Mouse (Mus musculus) forebrain, embryonic 14.5 days (tissue): ENCODE measurements at regions not wholly inside any gene's neighbourhood (a gene's known extent, or its start where the extent isn't known, plus 50 kb on each side); places are given as distances from the start of the nearest gene placed in this dataset.

Experiments
- ATAC-seq: fragments of 200-750 bp; cut with Nextera tagmentation; 2 replicates; pipeline ENCODE4 v1.8.0; 2017; ENCODE audit warnings: mild to moderate bottlenecking, moderate library complexity
- DNase-seq: peaks from one replicate; pipeline ENCODE4 v3.0.0-alpha.2; 2015; ENCODE audit warnings: low spot score
- H3K27ac ChIP-seq: fragments of 300-500 bp; sonication (generic); 2 replicates; pipeline ENCODE4 v1.5.1; 2014; ENCODE audit warnings: low read depth, mild to moderate bottlenecking, control low read depth, low read length, moderate library complexity
- H3K27me3 ChIP-seq: fragments of 300-500 bp; sonication (generic); replicated peaks from 2 replicates; pipeline ENCODE4 v1.6.1; 2014; ENCODE audit warnings: low read length, control low read depth, mixed read lengths; ENCODE audit not compliant: control insufficient read depth, insufficient read depth
- H3K36me3 ChIP-seq: fragments of 300-500 bp; sonication (generic); 2 replicates; pipeline ENCODE4 v1.6.1; 2014; ENCODE audit warnings: low read length, control low read depth; ENCODE audit not compliant: control insufficient read depth, insufficient read depth
- H3K4me1 ChIP-seq: fragments of 300-500 bp; sonication (generic); 2 replicates; pipeline ENCODE4 v1.6.1; 2014; ENCODE audit warnings: antibody characterized with exemption, low read length, control low read depth; ENCODE audit not compliant: control insufficient read depth, insufficient read depth
- H3K4me2 ChIP-seq: fragments of 300-500 bp; sonication (generic); 2 replicates; pipeline ENCODE4 v1.6.1; 2014; ENCODE audit warnings: mild to moderate bottlenecking, control low read depth, low read length
- H3K4me3 ChIP-seq: fragments of 300-500 bp; sonication (generic); 2 replicates; pipeline ENCODE4 v1.5.1; 2014; ENCODE audit warnings: low read depth, low read length, control low read depth
- H3K9ac ChIP-seq: fragments of 300-500 bp; sonication (generic); 2 replicates; pipeline ENCODE4 v1.6.1; 2014; ENCODE audit warnings: mild to moderate bottlenecking, low read length, control low read depth, moderate library complexity
- H3K9me3 ChIP-seq: fragments of 300-500 bp; sonication (generic); replicated peaks from 2 replicates; pipeline ENCODE4 v1.6.1; 2016; ENCODE audit warnings: low read length, control low read depth, mixed read lengths; ENCODE audit not compliant: control insufficient read depth
- WGBS: fragments of 180-500 bp; shearing (Covaris S2); extraction: QIAGEN DNeasy Blood & Tissue Kit; methylation state at CpG from one replicate; pipeline ENCODE4 v1.1.7; 2014; 5-methylcytosine and 5-hydroxymethylcytosine counted together

DNA sequence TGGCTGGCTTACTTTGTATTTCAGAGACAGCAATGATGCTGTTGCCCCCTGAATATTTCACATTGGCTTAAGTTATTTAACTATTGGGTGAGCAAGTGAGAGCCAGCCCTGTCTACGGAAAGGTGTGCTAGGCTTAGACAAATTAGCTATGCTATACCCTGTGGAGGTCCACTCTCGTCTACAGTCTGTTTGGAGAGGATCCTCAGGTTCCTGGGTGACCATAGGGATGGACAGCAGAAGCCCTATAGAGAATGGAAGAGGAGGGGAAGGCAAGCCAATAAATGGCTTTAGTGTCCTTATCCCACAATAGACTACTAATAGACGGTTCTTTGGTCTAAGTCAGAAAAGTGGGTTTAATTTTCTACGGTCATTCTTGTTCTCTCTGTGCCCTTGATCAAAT, 455.3 kb upstream of the Nr2f2 start:
- WGBS = 84% methylated on average over 4 of the region's 4 CpGs
- Histone ChIP-seq H3K9me3 (no peaks in the 10 kb centered on the region), H3K4me3 (no peak overlapping the region), H3K27me3 (no peaks in the 10 kb centered on the region), H3K9ac (no peak overlapping the region), H3K36me3 (no peaks in the 10 kb centered on the region), H3K27ac (no peak overlapping the region), H3K4me1 (0 out of 2 replicates have a peak, but pooled peaks cover 11% of the 10 kb centered on the region), H3K4me2 (no peak overlapping the region)
- DNase-seq = no peak
- ATAC-seq = peak; percentile 13; the same call in 1 of the 2 replicates

DNA sequence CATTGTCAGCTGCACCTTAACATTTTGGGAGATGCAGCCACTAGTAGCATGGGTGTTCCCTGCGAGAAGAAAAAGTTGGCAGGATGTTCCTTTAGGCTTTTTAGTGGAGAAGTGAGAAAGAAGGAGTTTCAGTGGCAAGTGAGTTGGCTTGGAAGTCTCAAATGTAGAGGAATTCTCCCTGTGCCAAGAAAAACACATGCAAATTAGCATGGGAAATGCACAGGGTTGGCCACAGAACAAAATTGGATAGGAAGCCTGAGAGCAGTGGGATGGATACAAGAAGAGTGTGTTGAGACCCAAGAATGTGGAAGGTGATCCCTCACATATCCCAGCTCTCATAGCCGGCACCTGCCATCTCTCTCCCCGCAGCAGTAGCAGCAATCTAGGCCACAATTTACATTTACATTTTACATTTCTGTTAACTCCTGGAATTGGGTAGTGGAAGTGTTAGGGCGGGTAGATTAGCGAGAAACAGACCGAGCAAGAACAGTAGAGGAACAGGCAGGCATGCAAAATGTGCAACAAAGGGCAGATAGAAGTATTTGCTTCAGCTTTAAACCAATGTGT, 450.9 kb upstream of the Nr2f2 start:
- DNase-seq = peak; percentile 78
- no peaks in the 10 kb centered on the region for H3K27me3 ChIP-seq
- H3K4me1 ChIP-seq = peaks cover 8% of the 10 kb centered on the region; the same call in 1 of the 2 replicates
- H3K9ac ChIP-seq = no peak overlapping the region
- H3K36me3 ChIP-seq = no peaks in the 10 kb centered on the region
- no peak overlapping the region for H3K4me3 ChIP-seq
- no peak overlapping the region for H3K4me2 ChIP-seq
- no peaks in the 10 kb centered on the region for H3K9me3 ChIP-seq
- peak; percentile 62; the same call in 1 of the 2 replicates for ATAC-seq
- H3K27ac ChIP-seq = no peak overlapping the region
- 58% methylated on average over 6 of the region's 6 CpGs for WGBS

DNA sequence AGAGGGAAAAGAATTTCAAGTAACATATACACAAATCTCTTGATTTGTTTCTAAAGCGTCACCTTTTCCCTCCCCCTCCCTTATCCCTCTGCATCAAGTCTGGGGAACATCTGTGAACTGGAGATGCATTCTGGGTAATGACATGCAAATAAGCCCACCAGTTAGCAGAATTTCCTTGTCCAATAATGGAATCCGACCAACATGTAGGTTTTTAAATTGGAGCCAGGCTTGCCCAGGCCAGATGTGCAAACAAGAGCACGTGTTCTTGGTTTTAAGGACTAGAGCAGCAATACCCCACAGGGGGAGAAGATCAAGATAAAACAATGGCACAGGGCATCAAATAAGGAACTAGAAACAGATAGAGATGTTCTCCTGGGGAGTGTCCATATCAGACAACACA, 447.9 kb upstream of the Nr2f2 start:
- DNase-seq = no peak
- Histone ChIP-seq H3K27me3 (no peaks in the 10 kb centered on the region), H3K4me1 (peaks cover 4% of the 10 kb centered on the region; the same call in 1 of the 2 replicates), H3K27ac (no peak overlapping the region), H3K36me3 (no peaks in the 10 kb centered on the region), H3K4me2 (no peak overlapping the region), H3K9me3 (no peaks in the 10 kb centered on the region), H3K9ac (no peak overlapping the region), H3K4me3 (no peak overlapping the region)
- ATAC-seq = no peak
- 60% methylated on average over 3 of the region's 3 CpGs for WGBS

DNA sequence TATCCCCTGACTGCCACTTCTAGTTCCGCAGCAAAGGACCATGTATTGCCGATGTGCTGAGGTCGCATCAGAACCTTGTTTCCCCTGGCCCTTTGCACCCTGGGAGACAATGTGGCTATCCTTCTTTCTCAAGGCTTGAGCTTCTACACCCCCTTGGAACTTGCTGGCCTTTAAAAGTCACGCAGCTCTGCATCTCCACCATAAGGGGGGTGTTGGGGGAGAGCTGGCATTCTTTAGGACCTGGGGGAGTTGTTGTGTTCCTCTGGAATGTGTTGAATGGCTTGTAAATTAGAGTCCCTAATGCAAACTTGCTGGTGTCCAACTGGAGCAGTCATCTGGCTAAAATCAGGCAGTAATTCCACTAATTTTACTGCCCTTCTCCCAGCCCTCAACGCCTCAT, 446.6 kb upstream of the Nr2f2 start:
- H3K4me3 ChIP-seq = no peak overlapping the region
- no peak for DNase-seq
- H3K27ac ChIP-seq = no peak overlapping the region
- no peaks in the 10 kb centered on the region for H3K27me3 ChIP-seq
- H3K4me2 ChIP-seq = no peak overlapping the region
- no peaks in the 10 kb centered on the region for H3K9me3 ChIP-seq
- 58% methylated on average over 5 of the region's 5 CpGs for WGBS
- H3K4me1 ChIP-seq = peaks cover 4% of the 10 kb centered on the region; the same call in 1 of the 2 replicates
- no peaks in the 10 kb centered on the region for H3K36me3 ChIP-seq
- no peak overlapping the region for H3K9ac ChIP-seq
- no peak for ATAC-seq

DNA sequence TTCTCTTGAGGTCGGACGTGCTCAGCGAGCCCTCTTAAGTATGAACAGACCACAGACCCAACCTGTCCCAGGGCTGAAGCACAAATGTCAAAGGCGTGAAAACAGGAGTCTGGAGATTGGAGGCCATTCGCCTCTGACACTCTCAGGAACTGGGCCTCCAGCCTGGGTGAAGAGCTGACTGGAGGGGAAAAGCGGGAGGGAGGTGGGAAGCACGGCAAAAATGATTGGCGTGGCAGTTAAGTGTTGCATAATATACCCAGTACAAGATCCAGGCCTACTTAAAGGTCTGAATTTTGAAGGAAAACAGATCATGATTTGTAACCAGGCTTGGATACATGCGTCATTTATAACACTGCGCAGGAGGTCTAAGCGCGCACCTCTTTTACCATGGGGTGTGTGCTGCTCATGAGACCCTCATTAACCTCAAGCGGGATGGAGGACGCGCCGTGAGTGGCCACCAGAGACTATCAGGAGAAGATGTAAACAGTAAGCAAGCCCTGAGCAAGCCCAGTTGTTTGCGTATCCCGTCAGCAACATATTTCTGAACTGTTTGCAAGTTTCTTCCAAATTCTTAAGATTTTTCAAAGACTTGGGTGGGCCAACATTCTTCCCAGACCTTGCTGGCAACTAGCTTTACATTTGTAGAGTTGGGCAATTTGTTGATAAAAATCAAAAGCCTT, 444.0 kb upstream of the Nr2f2 start:
- Histone ChIP-seq H3K9me3 (no peaks in the 10 kb centered on the region), H3K4me2 (no peak overlapping the region), H3K36me3 (no peaks in the 10 kb centered on the region), H3K9ac (no peak overlapping the region), H3K4me3 (no peak overlapping the region), H3K27me3 (no peaks in the 10 kb centered on the region), H3K4me1 (no peaks in the 10 kb centered on the region; the same call in 1 of the 2 replicates), H3K27ac (no peak overlapping the region)
- ATAC-seq = no peak
- WGBS = 94% methylated on average over 18 of the region's 18 CpGs
- no peak for DNase-seq

DNA sequence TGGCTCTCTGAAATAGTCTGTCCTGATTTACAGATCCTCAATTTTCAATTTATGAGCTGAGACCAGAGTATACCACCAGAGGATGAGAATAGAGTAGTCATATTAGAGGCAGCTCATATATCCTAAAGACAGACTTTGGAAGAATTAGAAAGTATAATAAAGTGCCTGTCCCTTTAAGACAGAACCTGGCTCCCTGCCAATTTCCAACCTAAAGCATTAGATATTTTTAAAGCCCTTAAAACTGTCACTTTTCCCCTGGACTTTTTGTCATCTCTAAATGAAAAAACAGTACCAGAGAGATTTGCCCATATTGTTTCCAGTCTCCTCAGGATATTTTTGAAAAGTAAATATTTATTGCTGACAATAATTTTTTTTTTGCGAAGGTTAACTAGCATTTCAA, 437.7 kb upstream of the Nr2f2 start:
- Histone ChIP-seq H3K36me3 (no peaks in the 10 kb centered on the region), H3K9ac (no peak overlapping the region), H3K4me3 (no peak overlapping the region), H3K9me3 (no peaks in the 10 kb centered on the region), H3K4me1 (no peaks in the 10 kb centered on the region), H3K27me3 (no peaks in the 10 kb centered on the region; the same call in 1 of the 2 replicates), H3K27ac (no peak overlapping the region), H3K4me2 (no peak overlapping the region)
- peak; percentile 42 for DNase-seq
- 82% methylated on average over 1 of the region's 1 CpGs for WGBS
- ATAC-seq = no peak

DNA sequence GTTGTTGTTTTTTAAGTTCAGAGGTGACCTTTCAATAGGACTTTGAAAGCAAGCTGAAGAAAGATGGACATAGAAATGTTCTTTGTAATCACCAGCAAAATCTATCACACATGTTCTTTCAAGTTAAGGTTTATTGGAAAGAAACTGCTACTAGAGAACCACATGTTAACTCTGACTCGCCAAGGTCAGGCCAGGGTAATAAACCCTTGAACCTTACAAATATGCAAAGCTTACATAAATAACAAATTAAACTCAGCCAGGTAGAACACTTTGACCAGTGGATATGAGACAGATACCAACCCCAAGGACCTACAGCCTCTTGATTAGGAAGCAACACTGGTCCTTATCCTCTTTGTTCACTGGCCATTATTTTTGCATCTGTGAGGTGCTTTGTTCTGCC, 433.4 kb upstream of the Nr2f2 start:
- ATAC-seq (no peak), DNase-seq (no peak)
- no peaks in the 10 kb centered on the region for H3K9me3 ChIP-seq
- H3K9ac ChIP-seq = no peak overlapping the region
- H3K4me1 ChIP-seq = no peaks in the 10 kb centered on the region
- H3K27ac ChIP-seq = no peak overlapping the region
- H3K4me3 ChIP-seq = no peak overlapping the region
- no peaks in the 10 kb centered on the region; the same call in 1 of the 2 replicates for H3K27me3 ChIP-seq
- no peak overlapping the region for H3K4me2 ChIP-seq
- 94% methylated on average over 1 of the region's 1 CpGs for WGBS
- no peaks in the 10 kb centered on the region for H3K36me3 ChIP-seq

DNA sequence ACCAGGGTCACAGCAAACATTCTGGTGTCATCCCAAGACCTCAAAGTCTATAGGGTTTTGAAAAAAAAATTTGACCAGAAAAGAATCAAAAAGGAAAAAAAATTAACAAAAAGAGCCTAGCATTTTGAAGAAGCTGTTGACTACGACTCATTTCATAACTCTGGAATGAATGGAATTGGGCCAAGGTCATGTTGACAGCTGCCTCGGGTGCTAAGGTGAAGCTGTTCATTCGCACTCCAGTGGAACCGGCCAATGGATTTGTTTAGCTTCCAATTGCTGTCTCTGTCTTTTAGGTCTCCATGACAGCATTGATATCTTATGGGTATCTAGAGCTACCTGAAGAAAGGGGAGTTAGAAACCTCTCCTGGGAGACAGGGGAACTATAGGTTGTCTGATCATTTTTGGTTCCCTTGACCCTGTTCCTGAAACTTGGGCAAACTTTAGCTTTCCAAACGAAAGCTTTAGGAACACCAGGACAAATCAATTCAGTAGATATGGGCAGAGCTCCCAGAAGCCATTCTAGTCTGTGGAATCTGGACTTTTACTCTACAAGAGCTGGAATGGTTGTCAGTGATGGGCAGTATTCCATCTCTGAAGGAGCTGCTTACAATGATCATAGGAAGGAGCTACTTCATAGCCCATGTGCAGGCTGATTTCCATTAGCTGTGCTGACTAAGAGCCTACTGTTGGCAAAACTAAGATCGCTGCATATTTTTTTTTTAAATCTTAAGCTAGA, 432.7 kb upstream of the Nr2f2 start:
- Histone ChIP-seq H3K27ac (no peak overlapping the region), H3K27me3 (no peaks in the 10 kb centered on the region; the same call in 1 of the 2 replicates), H3K9ac (no peak overlapping the region), H3K4me3 (no peak overlapping the region), H3K9me3 (no peaks in the 10 kb centered on the region), H3K4me1 (no peaks in the 10 kb centered on the region), H3K4me2 (no peak overlapping the region), H3K36me3 (no peaks in the 10 kb centered on the region)
- 88% methylated on average over 6 of the region's 6 CpGs for WGBS
- DNase-seq (no peak), ATAC-seq (no peak)
